Mouse (Mus musculus) CD4-positive, CD25-positive, alpha-beta regulatory T cell, adult 4 months (primary cell): Measurements from ENCODE around the gene Tbc1d22a. TPM values are rescaled to one million over a fixed set of nuclear protein-coding genes. Genes with fewer than 3 reads are reported as not detected.
"Not testable (repeated sequence)": the region's sequence is repeated elsewhere in the genome, so short reads cannot be mapped to it uniquely, and the experiment has no call there.

Experiments
- ATAC-seq: one replicate; pipeline ENCODE4 v1.8.0; 2017
- polyA plus RNA-seq, 2 experiments: library from polyadenylated mRNA; unstranded; fragments of 100-300 nt; shearing (Covaris generic); gene quantifications; one replicate each; pipeline ENCODE4 v1.2.1; 2017

Tbc1d22a gene
- polyA plus RNA-seq, 2 experiments from 2014 or later, result 8.4 to 16.2 TPM

DNA sequence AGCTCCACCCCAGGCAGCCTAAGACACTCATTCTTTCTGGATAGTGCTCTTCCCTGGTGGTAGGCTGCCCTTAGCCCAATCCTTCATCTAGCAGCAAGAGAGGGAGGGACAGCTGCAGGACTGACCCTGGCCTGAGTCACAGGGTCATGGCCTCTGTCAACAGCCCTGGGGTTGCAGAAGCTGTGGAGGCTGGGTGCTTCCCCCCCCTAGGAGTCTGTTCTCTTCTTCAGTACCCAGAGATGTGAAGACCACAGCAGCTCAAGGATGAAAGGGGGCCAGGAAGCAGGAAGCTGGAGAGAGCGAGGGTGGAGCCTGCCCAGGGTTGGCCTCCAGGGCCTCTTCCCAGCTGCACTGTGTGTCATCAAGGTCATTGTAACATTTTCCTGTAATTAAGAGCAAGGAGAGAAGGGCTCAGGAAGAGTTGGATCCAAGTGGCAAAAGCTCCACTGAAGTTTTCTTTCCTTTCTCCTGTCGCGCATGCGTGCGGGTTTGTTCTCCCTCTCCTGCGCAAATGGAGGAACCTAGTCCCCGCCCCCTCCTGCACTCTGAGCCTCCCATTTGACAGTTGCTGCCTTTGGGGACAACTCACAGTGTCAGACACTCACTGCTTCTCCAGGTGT, 10.2 kb upstream of the Tbc1d22a start:
- ATAC-seq, result peak; percentile 44

GRCm38 (mm10) chr15:86205300-86205699, 9.0 kb upstream of the Tbc1d22a start:
- no peak for ATAC-seq

DNA sequence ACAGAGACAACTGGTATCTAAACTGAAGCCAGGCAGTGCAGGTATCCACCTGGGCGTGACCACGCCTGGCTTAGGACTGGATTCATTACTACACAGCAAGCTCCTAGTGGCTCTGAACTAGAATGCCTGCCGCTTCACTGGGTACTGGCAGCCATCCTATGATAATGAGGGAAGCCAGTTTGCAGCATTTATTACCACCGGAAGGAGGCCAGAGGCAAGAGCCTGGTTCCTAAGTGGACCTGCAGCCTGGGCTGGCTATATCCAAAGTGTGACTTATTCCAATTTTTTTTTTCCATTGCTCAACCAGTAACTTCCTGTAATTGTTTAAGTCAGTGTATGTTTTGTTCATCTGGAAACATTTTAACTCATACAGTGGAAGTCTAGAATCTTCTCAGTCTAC, 7.9 kb upstream of the Tbc1d22a start:
- ATAC-seq, result no peak

- ATAC-seq, result not testable (repeated sequence)
Measured at GRCm38 (mm10) chr15:86212193-86212592, 2.1 kb upstream of the Tbc1d22a start.

- no peak for ATAC-seq
Measured at GRCm38 (mm10) chr15:86214549-86215201, 416 bp downstream of the Tbc1d22a start.

DNA sequence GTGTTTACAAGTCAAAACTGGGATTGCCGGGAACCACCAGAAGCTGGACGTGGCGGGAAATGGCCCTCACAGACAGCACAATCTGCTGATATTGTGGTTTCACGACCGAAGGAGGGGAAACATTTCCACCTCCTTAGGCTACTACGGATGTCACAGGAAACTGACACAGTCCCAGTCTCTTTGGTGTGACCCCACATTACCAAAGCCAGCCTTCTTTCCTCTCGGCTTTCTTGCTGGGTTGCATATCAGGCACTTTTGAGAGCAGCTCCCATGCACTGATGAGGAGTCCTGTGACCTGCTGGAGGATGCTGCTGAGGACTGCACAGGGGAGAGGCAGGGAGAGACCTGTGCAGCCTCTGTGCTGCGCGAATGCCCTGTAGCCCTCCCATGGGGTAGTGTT, 2.4 kb downstream of the Tbc1d22a start:
- not testable (repeated sequence) for ATAC-seq

DNA sequence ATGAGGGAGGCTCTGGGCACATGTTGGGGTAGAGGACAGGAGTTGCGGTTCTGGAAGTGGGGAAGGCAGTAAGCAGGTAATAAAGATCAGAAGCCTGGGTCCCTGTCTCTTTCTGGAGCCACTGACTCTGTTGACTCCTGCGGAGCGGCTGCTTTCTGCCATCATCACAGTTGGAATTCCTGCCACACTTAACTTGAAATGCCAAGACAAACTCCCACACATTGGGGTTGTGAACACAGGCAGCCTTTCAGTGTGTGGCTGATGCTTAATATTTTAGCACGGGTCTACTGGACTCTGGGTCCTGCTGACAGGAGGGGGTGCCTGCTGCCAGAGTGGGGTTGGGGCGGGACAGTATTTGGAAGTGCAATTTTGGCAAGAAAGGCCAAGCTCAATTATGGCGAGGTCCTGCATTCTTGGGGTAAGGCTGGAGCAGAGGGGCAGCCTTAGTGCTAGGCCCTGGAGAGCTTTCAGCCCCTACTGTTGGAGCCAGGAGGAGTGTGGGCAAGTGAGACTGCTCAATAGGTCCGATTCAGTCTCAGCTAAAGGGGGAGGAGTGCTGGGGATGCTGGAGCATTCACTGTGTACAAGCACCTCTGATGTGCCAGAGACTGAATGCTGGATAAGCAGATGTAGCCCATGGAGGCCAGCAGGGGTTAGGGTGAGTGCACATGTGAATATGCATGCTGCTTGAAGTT, 5.4 kb downstream of the Tbc1d22a start:
- no peak for ATAC-seq

DNA sequence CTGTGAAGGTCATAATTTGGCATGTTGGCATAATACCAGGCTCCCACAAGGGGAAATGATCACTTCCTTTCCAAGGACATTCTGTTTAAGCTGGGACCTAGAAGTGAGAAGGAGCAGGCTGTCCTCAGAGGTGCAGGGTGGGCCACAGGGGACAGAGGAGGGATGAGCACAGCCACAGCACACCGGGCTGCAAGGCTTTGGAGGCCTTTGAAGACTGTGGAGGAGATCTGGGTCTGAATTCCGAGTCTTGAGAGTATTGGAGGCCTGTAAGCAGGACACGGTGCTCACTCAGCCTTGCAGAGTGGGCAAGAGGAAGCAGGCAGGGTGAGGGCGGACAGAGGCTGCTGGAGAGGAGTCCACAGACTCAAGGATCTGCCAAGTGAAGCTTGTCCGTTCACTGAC, 6.0 kb downstream of the Tbc1d22a start:
- no peak for ATAC-seq

DNA sequence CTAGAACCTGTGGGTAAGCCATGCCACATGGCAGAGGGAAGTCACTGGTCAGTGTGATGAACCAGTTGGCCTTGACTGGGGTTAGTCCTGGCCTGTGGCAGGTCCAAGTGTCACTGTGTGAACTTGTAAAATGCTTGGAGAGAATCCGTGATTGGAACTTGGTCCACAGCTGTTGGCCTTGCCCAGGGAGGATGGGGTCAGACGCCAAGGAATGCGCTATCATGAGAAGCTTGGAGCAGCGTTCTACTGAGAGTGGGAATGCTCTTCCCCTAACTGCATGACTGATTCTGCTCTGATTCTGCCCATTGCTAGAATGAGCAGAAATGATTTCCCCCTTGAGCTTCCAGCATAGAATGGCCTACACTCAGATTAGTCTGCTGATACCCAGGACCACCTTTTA, 6.5 kb downstream of the Tbc1d22a start:
- no peak for ATAC-seq

GRCm38 (mm10) chr15:86221369-86221768, 7.1 kb downstream of the Tbc1d22a start:
- no peak for ATAC-seq

DNA sequence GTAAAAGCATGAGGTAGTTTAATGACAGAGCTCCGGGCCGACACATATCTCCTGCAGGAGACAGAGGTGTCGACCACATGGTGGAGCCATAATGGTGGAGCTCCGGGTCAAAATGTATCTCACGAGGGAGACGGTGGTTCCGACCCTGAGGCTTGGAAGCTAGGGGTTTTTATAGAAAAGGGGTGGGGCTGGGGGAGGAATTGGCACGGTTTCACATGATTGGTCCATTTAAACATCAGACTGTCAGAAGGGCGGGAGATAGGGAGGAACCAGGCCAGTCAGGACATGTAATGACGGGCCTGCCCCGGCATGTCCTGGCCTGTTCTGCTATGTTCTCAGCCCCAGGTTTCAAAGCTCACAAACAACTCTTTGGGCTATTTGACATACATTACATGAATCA, 7.6 kb downstream of the Tbc1d22a start:
- not testable (repeated sequence) for ATAC-seq

GRCm38 (mm10) chr15:86224972-86225551, 10.8 kb downstream of the Tbc1d22a start:
- ATAC-seq, result no peak

DNA sequence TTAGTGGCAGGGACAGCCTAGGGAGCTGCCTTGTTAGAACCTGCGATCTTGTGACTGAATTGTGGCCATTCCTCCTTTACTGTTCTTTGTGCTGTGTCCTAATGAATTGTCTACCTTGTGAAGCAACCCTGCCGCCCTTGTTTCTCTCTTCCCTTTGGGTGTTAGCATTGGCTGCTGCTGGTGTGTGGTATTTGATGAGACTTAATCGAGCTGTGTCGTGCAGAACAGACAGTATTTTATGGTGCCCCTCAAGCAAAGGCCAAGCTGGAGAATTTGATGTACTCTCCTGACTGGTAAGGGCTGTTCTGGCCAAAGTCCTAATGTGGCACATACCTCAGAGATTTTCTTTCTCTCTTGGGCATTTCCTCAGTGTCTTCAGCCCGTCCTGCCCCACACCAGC, 12.0 kb downstream of the Tbc1d22a start:
- ATAC-seq, result no peak

DNA sequence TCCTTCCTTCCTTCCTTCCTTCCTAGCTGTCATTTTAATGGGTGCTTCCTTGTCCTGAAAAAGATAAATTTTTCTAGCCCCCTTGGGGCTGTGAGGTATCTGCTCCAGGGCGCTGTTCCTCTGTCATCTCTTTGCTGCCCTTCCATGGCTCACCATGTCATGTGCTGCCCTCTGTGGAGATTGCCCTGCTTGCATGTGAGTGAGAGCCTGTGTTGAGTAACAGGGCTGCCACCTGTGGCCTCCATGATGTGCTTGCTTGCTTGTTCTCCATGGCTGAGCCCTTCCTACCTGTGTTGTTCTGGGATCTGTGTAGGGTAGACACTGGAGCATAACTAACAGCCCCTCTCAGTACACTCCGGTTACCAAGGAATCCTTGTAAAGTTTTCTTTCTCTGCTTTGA, 12.7 kb downstream of the Tbc1d22a start:
- no peak for ATAC-seq

DNA sequence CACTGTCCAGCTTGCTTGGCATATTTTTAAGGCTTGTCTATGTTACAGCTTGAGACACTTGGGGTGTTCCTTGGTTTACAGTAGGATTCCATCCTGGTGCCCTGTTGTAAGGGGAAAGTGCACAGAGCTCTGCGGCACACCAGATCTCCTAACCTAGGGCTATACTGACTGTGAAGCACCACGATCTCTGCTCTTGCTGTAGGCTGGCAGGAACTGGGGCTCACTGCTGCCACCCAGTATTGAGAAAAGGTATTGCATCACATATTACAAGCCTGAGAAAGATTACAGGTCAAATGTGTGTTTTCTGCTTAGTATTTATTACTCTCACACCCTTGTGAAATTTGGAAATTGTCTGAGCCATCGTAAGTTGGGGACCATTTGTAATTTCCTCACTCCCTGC, 13.9 kb downstream of the Tbc1d22a start:
- peak; percentile 95 for ATAC-seq

- ATAC-seq, result no peak
Measured at GRCm38 (mm10) chr15:86229088-86229487, 14.8 kb downstream of the Tbc1d22a start.

DNA sequence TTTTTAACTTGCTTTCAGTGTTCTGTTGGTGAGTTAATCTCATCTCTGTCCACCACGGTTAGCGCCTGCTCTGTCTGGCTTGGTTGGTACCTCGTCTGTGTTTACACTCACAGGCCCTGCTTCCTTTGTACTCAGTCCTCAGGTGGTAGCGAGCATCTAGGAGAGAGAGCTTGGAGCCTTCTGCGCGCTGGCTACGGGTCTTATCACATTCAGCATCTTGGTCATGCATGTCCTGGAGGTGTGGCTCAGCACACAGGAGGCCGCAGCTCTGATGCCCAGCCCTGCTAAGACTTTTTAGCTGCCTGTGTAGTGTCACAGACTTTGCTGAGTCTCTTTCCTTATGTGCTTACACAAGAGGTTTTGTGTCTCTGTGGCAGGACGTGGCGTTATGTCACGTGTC, 15.4 kb downstream of the Tbc1d22a start:
- no peak for ATAC-seq

DNA sequence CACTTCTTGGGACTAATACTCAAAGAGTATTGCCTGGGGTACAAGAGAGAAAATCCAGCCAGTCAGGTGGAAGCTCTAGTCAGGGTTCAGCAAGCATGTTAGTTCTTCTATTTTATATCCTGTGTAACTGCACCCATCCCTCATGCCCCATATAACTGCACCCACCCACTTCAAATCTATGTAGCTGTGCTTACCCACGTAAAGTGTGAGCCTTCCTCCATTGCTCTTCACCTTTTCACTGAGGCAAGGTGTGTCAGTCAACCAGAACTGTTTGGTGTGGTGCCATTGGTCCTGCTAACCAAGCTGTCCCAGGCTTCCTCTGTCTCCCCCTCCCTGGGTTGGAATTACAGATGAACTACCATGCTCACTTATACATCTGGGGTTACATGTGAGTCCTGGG, 16.9 kb downstream of the Tbc1d22a start:
- no peak for ATAC-seq

DNA sequence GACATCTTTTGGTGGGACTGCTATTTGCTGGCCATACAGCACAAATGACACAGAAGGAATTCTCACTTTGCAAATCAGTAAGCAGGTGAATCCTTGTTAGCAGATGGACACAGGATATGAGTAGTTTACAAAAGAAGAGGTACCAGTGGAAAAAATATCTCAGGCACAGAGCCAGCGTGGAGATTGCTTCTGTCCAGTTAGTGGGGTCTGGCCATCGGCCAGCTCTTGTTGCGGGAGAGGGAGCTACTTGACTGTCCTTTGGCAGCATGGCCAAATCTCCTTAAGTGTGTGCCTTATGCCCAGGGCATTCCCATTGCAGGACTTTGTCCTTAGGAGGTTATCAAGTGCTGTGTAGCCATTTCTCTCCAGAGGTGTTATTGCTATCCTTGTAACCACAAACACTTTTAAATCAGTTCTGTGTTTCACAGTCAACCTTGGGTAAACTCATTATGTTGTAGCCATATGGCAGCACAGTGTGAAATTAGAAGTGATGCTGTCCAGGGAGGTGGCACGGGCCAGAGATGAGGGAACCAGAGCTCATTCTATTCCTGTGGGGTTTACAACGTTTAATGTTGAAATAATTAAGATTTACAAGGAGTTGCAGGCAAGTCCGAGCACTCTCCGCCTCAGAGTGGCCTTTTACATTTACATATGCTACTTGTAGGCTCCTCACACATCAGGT, 17.7 kb downstream of the Tbc1d22a start:
- no peak for ATAC-seq

DNA sequence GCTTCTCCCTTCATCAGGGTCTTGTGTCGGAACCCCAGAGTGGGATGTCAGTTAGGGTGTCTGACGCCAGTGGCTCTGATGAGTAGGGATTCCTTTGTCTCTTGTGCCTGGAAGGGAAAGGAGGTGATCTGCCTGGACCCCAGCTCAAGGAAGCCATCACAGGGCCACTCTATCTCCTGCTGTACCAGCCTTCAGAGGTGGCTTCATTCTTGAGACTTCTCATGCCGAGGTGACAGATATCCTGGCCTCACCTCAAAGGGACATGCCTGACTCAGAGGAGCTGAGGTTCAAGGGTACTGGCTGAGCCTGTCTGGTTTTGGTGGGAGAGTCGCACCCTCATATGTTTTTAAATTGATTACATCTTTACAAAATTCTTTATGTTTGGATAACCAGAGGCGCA, 19.7 kb downstream of the Tbc1d22a start:
- no peak for ATAC-seq

GRCm38 (mm10) chr15:86234517-86235441, 20.5 kb downstream of the Tbc1d22a start:
- no peak for ATAC-seq

GRCm38 (mm10) chr15:86236252-86236651, 22.0 kb downstream of the Tbc1d22a start:
- no peak for ATAC-seq
